Mouse (Mus musculus) MEL-GATA-1-ER (cell line): ENCODE results near the gene Myo9b.
A peak's percentile ranks its signal among the peaks of the same experiment; 100 is the strongest.

Source experiments
- DNase-seq: peaks from one replicate; pipeline ENCODE4 v3.0.0-alpha.2; 2012; ENCODE audit warnings: low read depth; ENCODE audit errors: extremely low read depth

Gene Myo9b

GRCm38 (mm10) chr8:71366771-71367528 is 94.4 kb downstream of the Myo9b start, which contains the start of gene Use1:
Gene Use1, plus strand, starts transcription at chr8:71366848.
- DNase-seq: peak; percentile 93

GRCm38 (mm10) chr8:71367529-71368176 is 95.1 kb downstream of the Myo9b start:
- DNase-seq: no peak

- no peak for DNase-seq
Observed at GRCm38 (mm10) chr8:71368366-71368765, 95.9 kb downstream of the Myo9b start.

GRCm38 (mm10) chr8:71369040-71369718 is 96.7 kb downstream of the Myo9b start:
- no peak for DNase-seq

GRCm38 (mm10) chr8:71370711-71371235 is 98.3 kb downstream of the Myo9b start:
- DNase-seq: peak; percentile 54

GRCm38 (mm10) chr8:71371236-71371848 is 98.8 kb downstream of the Myo9b start, which contains the start of gene Ocel1:
Gene Ocel1, plus strand, starts transcription at chr8:71371298.
- peak; percentile 91 for DNase-seq

GRCm38 (mm10) chr8:71372427-71372826 is 99.9 kb downstream of the Myo9b start:
- DNase-seq: no peak

GRCm38 (mm10) chr8:71373000-71373399 is 100.5 kb downstream of the Myo9b start:
- DNase-seq: no peak

GRCm38 (mm10) chr8:71374616-71375206 is 102.2 kb downstream of the Myo9b start:
- no peak for DNase-seq

- no peak for DNase-seq
Observed at GRCm38 (mm10) chr8:71375581-71376422, 103.3 kb downstream of the Myo9b start.

- DNase-seq: no peak
Observed at GRCm38 (mm10) chr8:71376423-71377030, 104.0 kb downstream of the Myo9b start.

- DNase-seq: no peak
Observed at GRCm38 (mm10) chr8:71379008-71379407, 106.5 kb downstream of the Myo9b start.

GRCm38 (mm10) chr8:71379512-71380075 is 107.1 kb downstream of the Myo9b start:
- DNase-seq: no peak

GRCm38 (mm10) chr8:71380178-71381171 is 108.0 kb downstream of the Myo9b start:
- no peak for DNase-seq

GRCm38 (mm10) chr8:71381421-71381970 is 109.0 kb downstream of the Myo9b start, which contains the start of gene Nr2f6:
Gene Nr2f6, minus strand, starts transcription at chr8:71381960.
- no peak for DNase-seq

- no peak for DNase-seq
Observed at GRCm38 (mm10) chr8:71381971-71382961, 109.8 kb downstream of the Myo9b start.
